Mouse (Mus musculus) left cerebral cortex, adult 11 months (tissue): Measurements from ENCODE around the gene Rsc1a1.

ENCODE experiments used
- DNase-seq: peaks from one replicate; pipeline ENCODE4 v3.0.0; 2022; ENCODE audit warnings: low spot score

Gene Rsc1a1

DNA sequence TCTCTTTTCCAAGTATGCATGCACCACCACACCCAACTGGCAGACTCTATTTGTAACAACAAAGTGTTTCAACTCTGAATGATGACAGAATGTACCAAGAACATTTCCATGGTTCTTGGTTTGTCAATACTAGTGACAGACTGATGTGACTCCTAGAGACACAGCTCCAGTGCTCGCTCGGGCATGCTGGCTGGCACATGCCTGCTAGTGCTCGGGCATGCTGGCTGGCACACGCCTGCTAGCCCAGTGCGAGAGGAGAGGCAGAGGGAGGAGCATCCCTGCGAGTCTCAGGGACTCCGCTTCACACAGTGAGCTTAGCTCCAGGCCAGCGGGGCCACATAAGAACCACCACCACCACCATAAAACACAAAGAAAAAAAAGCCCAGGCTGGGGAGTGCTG is 9.3 kb upstream of the Rsc1a1 start:
- DNase-seq, result no peak

DNA sequence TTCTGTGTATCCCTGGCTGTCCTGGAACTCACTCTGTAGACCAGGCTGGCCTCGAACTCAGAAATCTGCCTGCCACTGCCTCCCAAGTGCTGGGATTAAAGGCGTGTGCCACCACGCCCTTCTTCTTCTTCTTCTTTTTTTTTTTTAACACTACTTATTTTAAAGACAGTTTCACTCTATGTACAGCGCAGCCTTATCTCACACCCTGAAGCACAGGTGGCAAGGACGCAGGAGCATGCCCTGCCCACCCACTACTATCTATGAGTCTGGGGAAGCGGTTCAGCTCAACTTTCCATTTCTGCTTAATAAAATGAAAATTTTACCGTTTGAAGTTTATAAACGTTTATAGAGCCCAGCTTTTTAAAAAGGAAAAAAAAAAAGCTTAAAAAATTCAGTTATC is 3.1 kb upstream of the Rsc1a1 start:
- no peak for DNase-seq

DNA sequence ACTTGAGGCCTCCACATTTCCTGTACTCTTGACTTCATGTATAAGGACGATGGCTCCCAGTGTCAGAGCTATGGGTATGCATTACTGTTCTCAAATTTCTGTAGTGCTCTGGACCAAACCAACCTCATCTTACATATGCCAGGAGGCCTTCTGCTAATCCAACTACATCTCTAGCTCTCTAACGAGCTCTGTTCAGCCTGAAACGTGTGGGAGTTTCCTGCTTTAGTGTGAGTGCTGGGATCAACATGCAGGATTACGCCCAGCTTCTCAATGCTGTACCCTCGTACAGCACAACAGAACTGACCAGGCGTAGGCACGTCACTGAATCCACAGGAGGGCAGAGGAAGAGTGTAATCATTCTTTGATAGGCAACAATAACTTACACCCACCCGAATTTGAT is 1.1 kb upstream of the Rsc1a1 start:
- no peak for DNase-seq

DNA sequence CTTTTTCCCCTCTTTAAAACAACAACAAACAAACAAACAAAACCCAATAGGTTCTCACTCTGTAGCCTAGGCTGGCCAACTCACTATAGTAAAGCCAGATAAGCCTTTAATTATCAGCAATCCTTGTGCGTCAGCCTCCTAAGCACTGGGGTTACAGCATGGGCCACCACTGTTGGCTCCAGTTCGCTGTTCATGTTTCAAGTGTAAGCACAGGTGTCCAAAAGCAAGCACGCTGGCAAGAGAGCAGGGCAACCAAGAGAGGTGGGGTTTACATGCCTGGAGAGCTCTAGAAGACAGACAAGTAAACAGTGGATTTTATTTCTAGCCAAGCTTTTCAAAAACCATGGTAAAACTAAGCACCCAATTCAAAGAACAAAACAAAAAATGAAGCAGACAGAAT is 694 bp upstream of the Rsc1a1 start:
- no peak for DNase-seq

DNA sequence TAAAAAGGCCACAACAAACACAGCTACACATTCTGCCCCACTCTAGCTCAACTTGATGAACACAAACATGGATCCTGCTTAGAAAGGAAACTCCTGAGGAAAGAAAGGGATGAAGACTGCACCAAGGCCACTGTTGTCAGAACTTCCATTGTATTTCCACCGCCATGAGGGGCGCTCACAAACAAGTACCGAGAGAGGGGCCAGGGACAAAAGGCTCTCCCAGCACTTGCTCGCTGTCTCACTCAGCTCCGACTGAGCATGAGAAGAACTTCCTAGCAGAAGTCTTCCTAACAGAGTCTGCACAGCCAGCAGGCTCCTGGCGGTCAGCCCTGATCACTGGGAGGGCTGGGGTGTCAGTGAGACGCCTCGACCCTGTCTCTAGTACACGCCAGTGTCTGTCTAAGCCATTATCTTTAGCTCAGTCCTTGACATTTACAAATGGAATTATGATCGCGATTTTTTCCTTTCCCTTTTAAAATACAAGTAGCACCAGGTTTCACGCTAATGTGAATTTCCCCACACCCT is 2.6 kb downstream of the Rsc1a1 start:
- no peak for DNase-seq

DNA sequence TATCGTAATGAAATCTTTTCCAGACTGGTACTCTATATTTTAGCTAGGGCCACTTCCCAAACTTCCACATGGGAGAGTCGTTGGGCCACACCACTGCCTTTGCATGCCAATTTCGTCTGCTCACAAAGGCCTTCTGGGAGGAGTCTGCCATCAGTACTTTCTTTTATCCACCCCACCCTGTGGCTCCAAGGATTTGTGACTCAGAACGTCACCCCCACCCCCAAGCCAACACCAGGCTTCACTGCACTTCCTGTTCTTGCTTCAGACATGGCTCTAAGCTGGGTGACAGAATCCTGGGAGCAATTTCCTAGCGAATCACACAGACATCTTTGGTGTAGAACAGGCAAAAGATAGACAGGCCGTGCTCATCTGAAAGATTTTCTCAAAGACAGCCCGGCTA is 3.6 kb downstream of the Rsc1a1 start:
- no peak for DNase-seq

DNA sequence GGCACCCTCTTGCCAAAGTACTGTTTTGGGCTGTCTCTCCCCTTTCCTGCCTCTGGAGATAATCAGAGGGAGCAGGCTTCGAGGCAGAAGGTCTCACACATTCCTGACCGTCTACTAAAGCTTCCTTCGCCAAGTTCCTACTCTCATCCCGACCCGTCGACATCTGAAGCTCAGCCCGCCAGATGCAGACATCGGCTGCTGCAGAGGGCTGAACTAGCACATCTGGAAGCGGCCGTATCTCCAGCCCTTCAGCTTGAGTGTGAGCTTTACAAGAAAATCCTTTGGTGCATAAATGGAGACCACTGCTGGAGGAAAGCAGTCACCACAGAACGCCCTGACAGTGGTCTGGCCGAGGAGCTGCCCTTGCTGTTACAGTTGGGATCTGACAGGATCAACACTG is 4.5 kb downstream of the Rsc1a1 start:
- DNase-seq, result no peak

DNA sequence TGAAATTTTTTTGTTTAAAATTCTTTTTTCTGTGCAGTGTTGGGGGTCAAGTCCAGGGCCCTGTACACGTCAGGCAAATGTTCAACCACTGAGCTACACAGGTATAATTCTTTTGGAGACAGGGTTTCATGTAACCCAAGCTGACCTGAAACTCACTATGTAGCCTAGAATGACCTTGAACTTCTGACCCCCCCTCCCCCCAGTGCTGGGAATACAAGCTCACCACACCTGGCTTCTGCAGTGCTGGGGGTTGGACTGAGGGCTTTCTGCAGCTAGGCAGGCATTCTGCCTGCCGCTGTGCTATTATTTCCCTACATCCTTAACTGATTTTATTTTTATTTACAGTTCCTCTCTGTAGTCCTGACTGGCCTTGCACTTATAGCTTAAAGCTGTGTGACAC is 6.4 kb downstream of the Rsc1a1 start:
- DNase-seq, result no peak

DNA sequence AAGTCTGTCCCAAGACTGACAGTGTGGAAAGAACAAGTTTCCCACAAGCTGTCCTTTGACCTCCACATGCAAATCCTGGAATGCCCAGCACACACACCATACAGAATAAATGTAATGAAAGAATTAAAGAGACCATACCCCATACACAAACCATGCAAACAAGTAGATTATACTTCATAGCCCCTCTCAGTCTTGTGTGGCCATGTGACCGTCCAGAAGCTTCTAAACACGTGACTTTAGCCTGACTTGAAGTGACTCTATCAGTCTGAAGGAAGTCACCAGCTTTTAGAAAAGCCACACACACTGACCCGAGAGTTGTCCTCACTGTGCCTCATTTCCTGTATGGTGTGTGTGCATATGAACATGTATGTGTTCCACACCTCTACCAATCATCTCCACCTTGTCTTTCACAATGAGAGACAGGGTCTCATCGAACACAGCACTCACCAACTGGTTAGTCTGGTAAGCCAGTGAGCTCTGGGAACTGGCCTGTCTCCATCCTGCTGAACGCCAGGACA is 8.9 kb downstream of the Rsc1a1 start:
- no peak for DNase-seq

DNA sequence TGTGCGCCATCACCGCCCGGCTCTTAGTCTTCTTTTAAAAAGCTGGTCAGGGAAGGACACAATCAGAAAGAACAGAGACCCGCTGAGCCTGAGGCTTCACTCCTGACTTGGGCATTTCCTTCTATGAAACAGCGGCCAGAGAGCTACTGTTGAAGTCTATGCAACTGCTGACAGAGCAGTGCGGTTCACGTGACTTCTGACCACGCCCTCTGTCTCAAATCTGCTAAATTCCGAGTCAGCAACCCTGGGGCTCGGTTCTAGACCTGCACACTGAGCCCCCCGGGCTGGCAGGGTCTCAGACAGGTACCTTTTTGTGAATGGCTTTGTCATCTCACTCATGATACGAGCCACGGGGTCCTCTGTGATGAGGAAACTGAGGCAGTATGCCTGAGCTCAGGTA is 13.1 kb downstream of the Rsc1a1 start:
- DNase-seq, result no peak

DNA sequence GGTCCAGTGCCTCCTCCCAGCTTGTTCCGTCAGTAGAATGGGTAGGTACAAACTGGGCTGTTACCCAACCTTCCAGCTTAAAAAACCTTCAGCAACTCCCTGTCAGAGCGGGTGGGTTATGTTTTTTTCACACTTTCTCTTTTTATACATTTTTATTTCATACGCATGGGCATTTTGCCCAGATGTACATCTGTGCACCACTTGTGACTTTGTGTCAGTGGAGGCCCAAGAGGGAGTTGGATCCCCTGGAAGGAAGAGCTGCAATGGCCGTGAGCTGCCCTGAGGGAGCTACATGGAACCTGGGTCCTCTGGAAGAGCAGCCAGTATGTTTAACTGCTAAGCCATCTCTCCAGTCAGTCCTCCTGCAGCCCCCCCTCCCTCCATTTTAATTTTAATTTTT is 14.0 kb downstream of the Rsc1a1 start:
- no peak for DNase-seq

DNA sequence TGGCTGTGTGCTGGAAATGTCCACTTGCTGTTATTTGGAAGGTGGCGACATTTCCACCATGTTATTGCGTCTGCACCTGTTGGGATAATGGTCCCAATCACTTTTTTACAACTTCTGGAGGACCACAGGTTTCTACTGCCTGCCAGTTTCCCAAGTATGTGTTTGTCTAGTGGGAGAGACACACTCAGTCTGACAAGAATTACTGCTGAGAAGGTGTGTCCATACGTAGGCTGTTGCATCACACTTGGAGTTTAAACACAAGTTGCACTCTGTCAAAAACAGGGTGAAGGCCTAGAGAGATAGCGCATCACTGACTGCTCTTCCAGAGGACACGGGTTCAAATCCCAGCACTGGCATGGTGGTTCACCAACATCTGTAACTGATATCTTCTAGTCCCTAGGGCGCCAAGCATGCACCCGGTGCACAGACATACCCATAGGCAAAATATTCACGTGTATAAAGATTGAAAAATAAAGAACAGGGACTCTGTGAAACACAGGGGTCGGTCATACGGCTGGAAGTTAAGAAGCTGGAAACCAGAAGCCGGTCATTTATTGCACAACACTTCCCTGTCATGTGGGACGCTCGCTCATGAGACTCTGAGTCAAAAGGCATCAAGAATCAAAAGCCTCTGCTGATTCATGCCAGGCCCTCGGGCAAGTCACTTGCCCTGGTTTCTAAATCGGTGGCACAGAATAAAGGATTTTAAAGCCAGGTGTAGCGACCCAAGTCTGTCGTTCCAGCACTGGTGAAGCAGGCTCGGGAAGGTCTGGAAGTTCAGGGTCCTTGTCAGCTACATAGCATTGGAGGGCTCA is 15.3 kb downstream of the Rsc1a1 start:
- no peak for DNase-seq

DNA sequence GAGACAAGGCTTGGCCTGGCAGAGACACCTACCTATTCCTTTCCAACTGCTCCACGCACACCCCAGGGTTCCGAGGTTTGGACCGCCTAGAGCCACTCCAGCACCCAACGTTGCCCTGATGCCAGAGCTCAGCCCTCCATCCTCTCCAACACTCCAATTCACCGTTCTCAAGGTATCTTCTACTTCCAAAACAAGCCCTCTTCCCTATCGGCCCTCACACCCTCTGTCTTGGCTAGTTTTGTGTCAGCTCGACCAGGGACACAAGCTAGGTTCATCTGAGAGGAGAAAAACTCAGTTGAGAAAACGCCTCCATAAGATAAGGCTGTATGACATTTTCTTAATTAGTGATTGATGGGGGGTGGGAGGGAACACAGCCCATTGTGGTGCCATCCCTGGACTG is 20.6 kb downstream of the Rsc1a1 start, which contains the start of gene Plekhm2:
Gene Plekhm2 (minus strand): TSS at position 101 of the 400 bp plus-strand sequence.
- no peak for DNase-seq

DNA sequence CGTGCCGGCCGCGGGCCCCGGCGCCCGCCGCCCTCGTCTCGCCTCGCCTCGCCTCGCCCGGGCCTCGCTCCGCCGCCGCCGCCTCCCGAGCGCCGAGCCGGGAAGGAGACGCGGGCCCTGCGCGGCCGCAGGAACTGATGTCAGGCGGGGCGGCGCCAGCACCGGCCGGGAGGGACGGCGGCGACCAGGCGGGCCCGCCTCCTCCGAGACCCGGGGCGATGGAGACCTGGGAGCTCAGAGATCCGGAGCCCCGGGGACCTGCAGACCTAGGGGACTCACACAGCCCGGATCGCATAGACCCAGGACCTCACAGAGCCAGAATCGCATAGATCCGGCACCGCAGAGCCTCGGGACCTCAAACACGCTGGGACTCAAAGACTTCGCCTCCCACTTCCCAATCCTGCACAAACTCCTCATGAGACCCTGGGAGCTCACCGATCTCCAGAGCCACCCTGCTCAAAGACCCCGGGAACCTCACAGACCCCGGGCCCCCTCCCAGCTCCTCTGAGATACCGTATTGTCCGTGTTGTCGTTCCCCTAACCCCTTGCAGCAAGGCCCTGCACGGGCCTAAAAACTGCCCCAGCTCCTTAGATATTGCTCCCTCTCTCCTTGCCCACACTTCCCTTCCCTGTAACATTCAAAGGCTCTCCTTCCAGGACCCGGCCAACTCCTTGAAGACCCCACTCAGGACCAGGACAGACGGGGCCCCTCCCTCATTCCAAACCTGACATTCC is 21.2 kb downstream of the Rsc1a1 start:
- DNase-seq, result no peak

DNA sequence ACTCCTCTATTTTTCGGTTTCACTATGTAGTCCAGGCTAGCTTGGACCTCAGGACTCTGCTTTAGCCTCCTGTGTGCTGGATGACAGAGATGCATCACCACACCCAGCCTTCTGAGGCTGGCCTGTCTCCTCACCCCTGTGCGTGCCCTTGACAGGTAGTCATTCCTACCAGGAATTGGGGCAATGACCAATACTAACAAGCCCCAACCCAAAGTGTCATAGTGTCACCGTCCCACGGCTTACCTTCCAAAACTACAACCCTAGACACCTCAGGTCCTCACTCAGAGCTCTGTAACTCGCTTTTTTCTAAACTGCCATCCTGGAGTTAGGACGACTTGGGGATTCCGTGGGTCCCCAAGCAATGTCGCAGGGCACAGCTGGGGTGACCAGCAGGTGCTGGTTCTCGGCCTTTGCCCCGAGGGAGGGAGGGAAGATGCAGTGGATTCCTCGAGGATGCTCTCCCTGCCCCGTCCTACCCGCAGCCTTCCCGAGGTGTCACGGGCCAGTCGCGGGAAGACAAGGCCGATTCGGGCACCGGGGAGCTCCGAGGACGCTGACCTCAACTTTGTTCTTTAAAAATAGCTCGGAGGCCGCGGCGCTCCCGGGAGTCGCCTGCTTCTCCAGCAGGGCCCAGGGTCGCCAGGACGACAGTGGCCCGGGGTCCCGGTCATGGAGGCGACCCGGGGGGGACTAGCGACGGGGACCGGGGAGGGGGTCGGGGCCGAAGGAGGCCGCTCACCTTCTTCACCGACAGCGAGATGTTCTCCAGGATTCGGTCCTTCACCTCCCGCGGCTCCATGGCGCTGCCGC is 22.1 kb downstream of the Rsc1a1 start:
- DNase-seq, result no peak

DNA sequence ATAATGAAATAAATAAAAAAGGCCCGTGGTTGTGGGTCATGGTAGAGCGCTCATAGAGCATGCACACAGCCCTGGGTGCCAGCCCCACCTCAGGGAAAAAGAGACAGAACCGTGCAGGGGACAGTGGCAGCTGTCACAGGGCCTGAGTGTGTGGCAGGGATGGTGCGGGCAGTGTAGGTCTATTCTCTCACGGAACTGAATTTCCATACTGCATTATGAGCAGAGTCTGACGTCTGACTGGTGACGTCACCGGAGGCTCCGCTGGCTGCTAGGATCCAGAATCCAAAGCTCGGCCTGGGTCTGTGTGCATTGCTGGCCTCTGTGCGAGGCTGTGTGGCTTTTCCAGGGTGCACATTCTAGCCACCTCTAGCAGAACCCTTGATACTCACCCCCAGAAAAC is 24.5 kb downstream of the Rsc1a1 start:
- DNase-seq, result no peak

DNA sequence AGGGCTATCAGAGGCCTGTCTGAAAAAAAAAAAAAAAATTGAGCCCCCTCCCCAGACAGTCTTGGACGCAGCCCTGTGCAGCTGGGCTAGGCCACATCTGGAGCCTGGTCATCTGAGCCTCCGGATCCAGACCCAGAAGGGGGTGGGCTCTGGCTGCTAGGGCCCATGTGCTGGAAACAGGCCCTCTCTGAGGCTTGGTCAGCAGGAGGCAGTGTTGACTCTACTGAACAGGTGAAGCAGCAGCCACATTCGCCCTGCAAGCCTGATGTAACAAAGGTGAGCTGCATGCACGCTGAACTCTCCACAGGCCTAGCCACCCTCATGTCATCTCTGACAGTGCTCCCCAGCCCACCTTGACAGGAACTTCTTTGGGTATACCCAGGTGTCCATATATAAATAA is 25.7 kb downstream of the Rsc1a1 start:
- DNase-seq, result no peak

DNA sequence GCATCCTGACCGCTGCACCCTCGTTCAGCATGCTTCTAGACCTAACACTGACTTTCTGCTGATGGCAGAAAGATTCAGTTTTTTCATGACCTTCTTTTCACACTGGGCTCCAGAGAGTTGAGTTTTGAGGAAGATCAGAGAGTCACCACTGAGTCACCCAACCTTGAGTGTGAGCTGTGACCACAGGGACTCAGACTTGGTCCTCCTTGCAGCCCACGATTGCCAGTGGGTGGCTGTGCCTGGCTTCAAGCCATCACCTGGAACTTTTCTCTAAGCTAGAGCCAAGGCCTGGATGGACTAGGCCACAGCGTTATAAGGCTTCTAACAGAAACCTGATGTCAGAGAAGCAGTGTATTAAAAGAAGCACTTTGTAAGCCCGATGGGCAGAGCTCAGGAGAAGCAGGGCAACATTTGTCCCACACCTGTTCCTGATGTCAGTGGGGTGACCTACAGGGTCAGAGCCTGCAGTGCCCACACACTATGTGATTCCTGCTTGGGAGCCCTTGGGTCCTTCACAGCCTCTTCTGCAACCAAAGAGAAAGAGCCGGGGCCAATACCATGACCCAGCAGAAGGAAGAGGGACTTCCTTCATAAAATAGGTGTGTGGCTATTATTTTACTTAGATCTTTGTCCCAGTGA is 26.4 kb downstream of the Rsc1a1 start:
- no peak for DNase-seq

DNA sequence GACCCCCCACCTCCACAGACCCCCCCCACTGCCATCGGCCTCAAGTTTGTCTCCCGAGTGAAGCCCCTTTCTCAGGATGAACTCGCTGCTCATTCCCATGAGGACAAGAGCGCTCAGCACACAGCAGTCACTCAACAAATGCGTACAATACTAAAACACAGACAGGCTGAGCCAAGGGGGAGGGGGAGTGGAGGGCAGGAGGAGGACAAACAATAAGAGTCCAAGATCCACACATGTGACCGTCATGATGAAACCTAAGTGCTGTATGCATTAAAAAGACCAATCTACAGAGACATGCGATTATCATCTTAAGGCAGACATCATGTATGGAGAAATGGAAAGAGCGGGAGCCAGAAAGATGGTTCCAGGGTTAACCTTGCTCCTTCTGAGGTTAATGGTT is 28.5 kb downstream of the Rsc1a1 start:
- DNase-seq, result no peak

DNA sequence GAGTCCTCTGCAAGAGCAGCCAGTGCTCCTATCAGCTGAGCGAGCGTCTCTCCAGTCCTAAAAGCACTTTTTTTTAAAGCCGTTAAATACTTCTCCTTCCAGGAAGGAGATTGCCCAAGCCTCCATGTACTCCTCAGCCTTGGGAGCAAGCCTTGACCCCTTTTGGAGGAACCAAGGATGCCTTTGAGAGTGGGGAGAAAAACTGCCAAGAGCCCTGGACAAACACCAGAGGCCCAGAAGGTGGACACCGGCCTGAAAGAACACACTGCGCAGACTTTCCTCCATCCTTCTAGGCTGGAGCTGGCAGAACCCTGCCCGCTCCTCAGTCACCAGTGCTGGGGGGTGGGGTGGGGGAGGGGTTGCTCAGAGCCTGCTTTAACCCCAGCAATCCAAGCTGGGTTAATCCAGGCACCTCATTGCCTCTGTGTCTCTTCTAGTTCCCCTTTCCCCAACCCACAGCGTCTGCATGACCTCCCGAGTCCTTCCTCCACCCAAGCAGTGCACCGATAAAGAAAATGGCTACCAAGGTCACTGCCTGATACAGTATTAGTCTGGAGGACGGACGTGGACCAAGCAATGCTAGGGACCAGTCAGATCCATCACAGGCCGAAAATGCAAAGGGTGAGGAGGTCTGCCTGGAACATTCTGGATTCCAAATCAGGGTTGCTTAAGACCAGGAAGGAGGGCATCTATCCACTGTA is 29.3 kb downstream of the Rsc1a1 start:
- no peak for DNase-seq

DNA sequence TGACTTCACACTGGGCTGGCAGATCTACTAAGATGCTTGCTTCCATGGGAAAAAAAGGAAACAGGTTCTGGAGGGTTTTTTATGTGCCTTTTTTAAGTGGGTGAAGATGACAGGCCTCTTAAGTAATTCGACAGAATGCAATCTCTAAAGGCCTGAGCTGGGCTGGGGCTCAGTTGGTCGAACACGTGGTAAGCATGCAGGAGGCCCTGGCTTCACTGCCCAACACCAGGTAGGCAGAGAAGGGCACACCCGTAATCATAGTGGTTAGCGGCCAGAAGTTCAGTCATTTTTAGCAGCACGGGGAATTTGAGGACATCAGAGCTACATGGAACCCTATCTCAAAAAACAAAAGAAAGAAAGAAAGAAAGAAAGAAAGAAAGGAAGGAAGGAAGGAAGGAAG is 30.9 kb downstream of the Rsc1a1 start:
- no peak for DNase-seq
